Mouse (Mus musculus) embryonic stem cell, embryonic (primary cell): Measurements from ENCODE around the gene Atp6v1b1.

Source experiments
- CTCF ChIA-PET, 4 experiments: fragments of 300-600 bp in 2 of 4; fragments of 350-600 bp in 2 of 4; sonication (Branson Sonifier 250); formaldehyde crosslinking; loops; one replicate each; lab custom pipeline; 2022; ENCODE audit warnings: inconsistent platforms in 2 of 4; lab: Charles Lee
- POLR2A ChIA-PET, 4 experiments: fragments of 300-600 bp in 2 of 4; fragments of 350-600 bp in 2 of 4; sonication (Branson Sonifier 250); formaldehyde crosslinking; loops; one replicate each; lab custom pipeline; 2022; ENCODE audit warnings: antibody characterized with exemption in 4 of 4, inconsistent platforms in 1 of 4; lab: Charles Lee

Atp6v1b1 gene

GRCm38 (mm10) chr6:83742761-83743160 lies at the start of gene Atp6v1b1:
Gene Atp6v1b1, plus strand, starts transcription at chr6:83742990.
- POLR2A ChIA-PET: interaction anchor here in 3 of 4 experiments (0.7 to 3.9 kb wide), 8 partner anchors 12 to 89 kb away, joined by 3 to 27 read pairs (median 5); partner anchors contain the start of genes Nagk (in 1 of the 3), Paip2b (in 1 of the 3) and Tex261 (in 1 of the 3)
- CTCF ChIA-PET: interaction anchor here (0.5 to 4.4 kb wide), 13 partner anchors 11 to 160 kb away, joined by 3 to 23 read pairs (median 6); no protein-coding TSS in a partner anchor

- ChIA-PET CTCF (interaction anchor here (0.5 to 5.4 kb wide), 49 partner anchors 9 to 368 kb away, joined by 3 to 56 read pairs (median 4); partner anchors contain the start of genes Vax2 (in 3 of the 4), Nagk (in 2 of the 4), Tex261 (in 2 of the 4) and Atp6v1b1 (in 1 of the 4)), POLR2A (interaction anchor here in 3 of 4 experiments (0.5 to 13.0 kb wide), 7 partner anchors 12 to 37 kb away, joined by 3 to 218 read pairs (median 3); partner anchors contain the start of gene Vax2 (in 2 of the 3))
Observed at GRCm38 (mm10) chr6:83693835-83694234, 49.0 kb upstream of the Atp6v1b1 start.

DNA sequence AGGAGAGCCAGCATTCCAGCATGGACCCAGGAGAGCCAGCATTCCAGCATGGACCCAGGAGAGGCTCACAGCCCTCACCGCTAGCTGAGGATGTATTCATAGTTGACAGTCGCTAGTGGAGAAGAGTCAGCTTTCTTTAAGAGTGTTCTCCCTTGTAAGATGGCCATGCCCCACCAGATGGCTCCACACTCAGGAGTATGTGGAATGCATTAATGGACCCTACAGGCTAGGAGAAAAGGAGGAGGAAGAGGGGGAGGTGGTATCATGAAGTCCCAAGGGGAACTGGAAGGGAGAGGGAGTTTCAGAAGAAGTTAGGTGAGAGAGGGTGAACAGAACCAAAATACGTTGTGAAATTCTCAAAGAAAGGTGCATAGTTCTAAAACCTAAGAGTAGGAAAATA lies 47.1 kb upstream of the Atp6v1b1 start:
- ChIA-PET CTCF (interaction anchor here (0.5 to 5.4 kb wide), 20 partner anchors 9 to 377 kb away, joined by 3 to 56 read pairs (median 4); partner anchors contain the start of genes Tex261 (in 3 of the 4), Atp6v1b1 (in 1 of the 4) and Vax2 (in 1 of the 4)), POLR2A (interaction anchor here in 2 of 4 experiments (0.9 to 13.0 kb wide), 13 partner anchors 15 to 370 kb away, joined by 3 to 218 read pairs (median 7); partner anchors contain the start of genes Tex261 (in 2 of the 2), Vax2 (in 2 of the 2), Atp6v1b1 (in 1 of the 2) and Mob1a (in 1 of the 2))

- ChIA-PET POLR2A (interaction anchor here (0.6 to 13.0 kb wide), 20 partner anchors 14 to 371 kb away, joined by 3 to 218 read pairs (median 6); partner anchors contain the start of genes Vax2 (in 3 of the 4), Nagk (in 2 of the 4), Paip2b (in 2 of the 4) and Tex261 (in 2 of the 4)), CTCF (interaction anchor here (0.5 to 5.4 kb wide), 19 partner anchors 8 to 387 kb away, joined by 3 to 56 read pairs (median 4); partner anchors contain the start of genes Tex261 (in 3 of the 4) and Vax2 (in 2 of the 4))
Observed at GRCm38 (mm10) chr6:83696684-83697083, 46.1 kb upstream of the Atp6v1b1 start.

DNA sequence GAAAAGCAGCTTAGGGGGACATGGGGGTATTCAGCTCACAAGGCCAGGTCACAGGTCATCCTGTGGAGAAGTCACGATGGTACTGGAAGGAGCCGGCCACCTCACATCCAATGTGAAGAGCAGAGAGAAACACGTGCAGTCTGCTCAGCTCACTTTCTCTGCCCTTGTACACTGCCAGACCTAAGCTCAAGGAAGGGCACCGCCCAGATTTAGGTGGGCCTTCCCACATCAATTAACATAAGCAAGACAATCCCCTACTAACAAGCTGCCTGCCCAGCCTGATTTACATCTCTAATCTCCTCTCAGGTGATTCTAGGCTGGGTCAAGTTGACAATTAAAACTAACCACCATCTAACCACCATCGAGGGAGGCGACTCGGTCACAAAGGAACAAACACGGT lies 44.9 kb upstream of the Atp6v1b1 start:
- ChIA-PET CTCF (interaction anchor here (0.6 to 3.8 kb wide), 20 partner anchors 13 to 392 kb away, joined by 3 to 41 read pairs (median 5); partner anchors contain the start of genes Tex261 (in 3 of the 4), Vax2 (in 2 of the 4) and Ankrd53 (in 1 of the 4)), POLR2A (interaction anchor here in 3 of 4 experiments (0.5 to 13.0 kb wide), 41 partner anchors 9 to 1754 kb away, joined by 3 to 218 read pairs (median 5); partner anchors contain the start of genes Vax2 (in 3 of the 3), Mob1a (in 2 of the 3), Mthfd2 (in 2 of the 3) and Tex261 (in 2 of the 3))

DNA sequence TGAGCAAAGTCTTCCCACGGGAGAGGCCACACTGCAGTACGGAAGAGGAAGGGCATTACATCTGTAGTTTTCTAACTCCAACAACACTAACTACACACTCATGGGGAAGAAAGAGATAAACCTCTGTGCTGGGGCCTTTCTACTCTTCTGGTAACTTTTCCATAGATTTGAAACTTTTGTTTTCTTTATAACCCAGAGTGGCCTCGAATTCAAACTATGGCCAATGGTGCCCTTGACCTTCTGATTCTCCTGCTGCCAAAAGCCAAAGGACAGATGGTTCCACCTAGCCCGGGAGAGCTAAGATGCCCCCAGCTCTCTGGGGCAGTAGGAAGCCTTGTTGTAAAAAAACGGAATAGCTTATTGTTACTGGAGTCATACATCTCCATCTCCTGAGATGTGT lies 42.8 kb upstream of the Atp6v1b1 start:
- ChIA-PET CTCF (interaction anchor here in 1 of 4 experiments (0.8 to 3.2 kb wide), 3 partner anchors 11 to 31 kb away, joined by 3 to 13 read pairs (median 5); partner anchors contain the start of gene Vax2), POLR2A (interaction anchor here in 3 of 4 experiments (0.6 to 13.0 kb wide), 9 partner anchors 13 to 723 kb away, joined by 3 to 218 read pairs (median 4); partner anchors contain the start of gene Vax2 (in 2 of the 3))

GRCm38 (mm10) chr6:83701001-83701400 lies 41.8 kb upstream of the Atp6v1b1 start:
- CTCF ChIA-PET: interaction anchor here in 2 of 4 experiments (1.2 to 3.2 kb wide), 9 partner anchors 10 to 118 kb away, joined by 3 to 13 read pairs (median 5); partner anchors contain the start of gene Vax2 (in 2 of the 2)

DNA sequence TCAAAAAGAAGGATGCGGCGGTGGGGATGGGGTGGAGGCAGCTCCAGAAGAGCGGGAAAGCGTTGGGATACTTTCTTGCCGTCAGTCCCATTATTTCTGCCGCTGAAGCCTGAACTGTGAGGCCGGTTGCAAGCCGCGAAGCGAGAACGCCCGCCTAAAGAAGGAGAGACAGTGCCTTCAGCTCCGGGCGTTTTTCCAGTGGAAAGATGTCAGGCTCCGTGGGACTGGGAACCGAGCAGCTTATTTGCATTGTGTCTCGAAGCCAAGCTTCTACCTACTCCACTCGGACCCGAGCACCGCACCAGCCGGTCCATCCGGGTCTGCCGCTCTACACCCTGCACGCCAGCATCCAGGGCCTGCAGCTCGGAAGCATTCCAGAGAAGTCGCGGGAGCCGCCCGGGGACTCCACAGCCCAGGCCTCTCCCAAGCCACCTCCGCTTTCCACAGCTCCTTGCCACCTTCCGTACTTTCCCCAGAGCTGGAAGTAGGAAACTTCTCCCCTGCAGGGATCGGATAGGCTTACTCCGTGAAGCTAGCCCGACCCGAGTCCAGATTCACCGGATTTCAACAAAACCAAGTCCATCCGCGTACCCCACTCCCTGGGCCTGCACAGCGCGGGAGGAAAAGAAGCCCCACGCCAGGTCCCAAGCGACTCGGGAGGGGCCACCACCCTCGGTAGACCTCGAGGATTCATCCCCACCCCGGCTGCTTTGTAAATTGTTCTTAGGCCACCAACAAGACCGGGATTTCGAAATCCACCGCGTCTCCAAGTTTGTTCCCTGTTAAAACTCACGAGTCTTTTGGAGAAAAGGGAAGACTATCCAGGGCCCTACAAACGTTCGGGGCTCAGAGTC lies 40.4 kb upstream of the Atp6v1b1 start:
- CTCF ChIA-PET: interaction anchor here (0.6 to 4.0 kb wide), 14 partner anchors 8 to 424 kb away, joined by 3 to 18 read pairs (median 4); partner anchors contain the start of genes Tex261 (in 1 of the 4) and Vax2 (in 1 of the 4)
- POLR2A ChIA-PET: interaction anchor here in 3 of 4 experiments (0.5 to 13.0 kb wide), 11 partner anchors 8 to 188 kb away, joined by 3 to 218 read pairs (median 4); partner anchors contain the start of genes Vax2 (in 3 of the 3), Ankrd53 (in 1 of the 3), Nagk (in 1 of the 3) and Tex261 (in 1 of the 3)

More at GRCm38 (mm10) chr6:83701001-83701400, 41.8 kb upstream of the Atp6v1b1 start:
- POLR2A ChIA-PET: interaction anchor here in 2 of 4 experiments (1.1 to 13.0 kb wide), 6 partner anchors 12 to 68 kb away, joined by 3 to 218 read pairs (median 5); partner anchors contain the start of gene Vax2 (in 2 of the 2)

DNA sequence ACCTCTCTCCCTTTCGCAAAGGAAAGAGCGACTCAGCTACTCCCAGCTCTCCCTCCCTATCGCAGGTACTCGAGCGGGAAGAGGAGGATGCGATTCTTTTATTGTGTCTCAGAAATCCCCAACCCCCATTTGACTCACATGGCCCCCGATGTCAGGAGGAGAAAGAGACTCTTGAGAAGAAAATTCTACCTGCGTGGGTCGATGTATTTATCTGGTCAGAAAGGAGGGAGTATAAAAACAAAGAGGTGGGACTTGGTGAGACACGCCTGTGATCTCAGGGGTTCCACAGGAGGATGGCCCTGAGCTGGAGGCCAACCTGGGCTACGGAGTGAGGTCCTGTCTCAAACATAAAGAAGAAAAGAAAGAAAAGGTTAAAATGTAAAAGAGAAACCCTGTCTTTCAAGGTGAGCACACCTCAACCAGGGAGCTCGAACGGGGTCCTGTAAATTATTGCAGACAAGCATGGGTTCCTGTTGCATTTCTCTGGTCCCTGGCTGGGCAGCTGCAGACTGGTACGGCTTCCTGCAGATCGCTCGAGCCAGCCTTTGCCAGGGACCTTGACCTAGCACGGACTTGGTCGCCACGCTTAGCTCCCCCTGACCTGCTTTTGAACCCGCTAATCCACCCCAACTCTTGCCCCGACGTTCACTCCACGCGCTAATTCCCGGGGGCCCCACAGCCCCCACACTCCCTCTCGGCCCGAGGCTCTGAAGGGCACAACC lies 39.6 kb upstream of the Atp6v1b1 start:
- ChIA-PET CTCF (interaction anchor here (0.6 to 4.0 kb wide), 13 partner anchors 8 to 425 kb away, joined by 3 to 18 read pairs (median 4); partner anchors contain the start of genes Tex261 (in 1 of the 4) and Vax2 (in 1 of the 4)), POLR2A (interaction anchor here in 3 of 4 experiments (0.5 to 13.0 kb wide), 11 partner anchors 9 to 187 kb away, joined by 3 to 218 read pairs (median 4); partner anchors contain the start of genes Vax2 (in 2 of the 3), Ankrd53 (in 1 of the 3), Nagk (in 1 of the 3) and Paip2b (in 1 of the 3))

DNA sequence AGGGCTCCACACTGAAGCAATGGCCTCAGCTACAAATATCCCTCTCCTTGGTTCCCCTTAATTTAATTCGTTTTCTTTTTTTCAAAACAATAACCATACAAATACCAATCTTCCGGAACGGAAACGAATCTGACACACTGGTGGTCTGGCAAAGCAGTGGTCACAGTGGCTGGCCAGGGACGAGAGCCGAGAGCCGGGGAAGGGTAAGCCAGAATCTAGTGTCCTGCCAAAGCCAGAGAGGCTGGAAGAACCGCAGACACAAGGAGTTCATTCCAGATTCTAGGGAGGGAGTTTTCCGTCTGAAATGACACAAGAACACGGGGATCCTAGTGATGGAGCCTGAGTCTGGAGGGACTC lies 39.1 kb upstream of the Atp6v1b1 start:
- POLR2A ChIA-PET: interaction anchor here in 3 of 4 experiments (0.5 to 13.0 kb wide), 11 partner anchors 9 to 578 kb away, joined by 3 to 218 read pairs (median 4); partner anchors contain the start of genes Vax2 (in 2 of the 3), Nagk (in 1 of the 3), Paip2b (in 1 of the 3) and Tex261 (in 1 of the 3)
- CTCF ChIA-PET: interaction anchor here (0.7 to 4.0 kb wide), 11 partner anchors 8 to 128 kb away, joined by 3 to 18 read pairs (median 4); partner anchors contain the start of genes Paip2b (in 1 of the 4) and Tex261 (in 1 of the 4)

GRCm38 (mm10) chr6:83704294-83704693 lies 38.5 kb upstream of the Atp6v1b1 start:
- ChIA-PET CTCF (interaction anchor here in 3 of 4 experiments (0.6 to 4.0 kb wide), 11 partner anchors 8 to 128 kb away, joined by 3 to 18 read pairs (median 4); partner anchors contain the start of gene Paip2b (in 1 of the 3)), POLR2A (interaction anchor here (0.5 to 16.6 kb wide), 9 partner anchors 5 to 730 kb away, joined by 3 to 218 read pairs (median 4); partner anchors contain the start of genes Paip2b (in 1 of the 4) and Vax2 (in 1 of the 4))

- POLR2A ChIA-PET: interaction anchor here in 3 of 4 experiments (0.6 to 16.6 kb wide), 8 partner anchors 6 to 730 kb away, joined by 3 to 218 read pairs (median 4); partner anchors contain the start of genes Paip2b (in 1 of the 3) and Vax2 (in 1 of the 3)
- CTCF ChIA-PET: interaction anchor here (0.5 to 4.0 kb wide), 12 partner anchors 8 to 127 kb away, joined by 3 to 18 read pairs (median 4); partner anchors contain the start of gene Paip2b (in 1 of the 4)
Observed at GRCm38 (mm10) chr6:83704701-83705100, 38.1 kb upstream of the Atp6v1b1 start.

GRCm38 (mm10) chr6:83707738-83708510 lies 34.9 kb upstream of the Atp6v1b1 start:
- CTCF ChIA-PET: interaction anchor here in 3 of 4 experiments (0.6 to 1.6 kb wide), 7 partner anchors 9 to 630 kb away, joined by 3 to 6 read pairs (median 4); partner anchors contain the start of gene Pcgf1 (in 1 of the 3)
- POLR2A ChIA-PET: interaction anchor here in 2 of 4 experiments (0.9 to 16.6 kb wide), 5 partner anchors 9 to 23 kb away, joined by 3 to 218 read pairs (median 6); no protein-coding TSS in a partner anchor

- ChIA-PET POLR2A (interaction anchor here (0.6 to 16.6 kb wide), 23 partner anchors 8 to 1317 kb away, joined by 3 to 218 read pairs (median 4); partner anchors contain the start of genes Nagk (in 2 of the 4), Paip2b (in 1 of the 4) and Tex261 (in 1 of the 4)), CTCF (interaction anchor here in 3 of 4 experiments (0.6 to 2.4 kb wide), 30 partner anchors 9 to 584 kb away, joined by 3 to 27 read pairs (median 5); no protein-coding TSS in a partner anchor)
Observed at GRCm38 (mm10) chr6:83710361-83711066, 32.3 kb upstream of the Atp6v1b1 start.
